Mouse (Mus musculus) adrenal gland, adult (tissue): ENCODE data around the gene Nol8.
A peak's percentile ranks its signal among the peaks of the same experiment; 100 is the strongest.

Source experiments
- DNase-seq, 2 experiments: peaks; one replicate each; pipeline ENCODE4 v3.0.0; 2022 to 2023; ENCODE audit warnings: low spot score in 1 of 2; ENCODE audit not compliant: inconsistent age in 2 of 2

Nol8 gene

GRCm38 (mm10) chr13:49652481-49653179, at the start of gene Nol8, which contains the start of gene Cenpp:
Gene Nol8 (plus strand): TSS chr13:49653078.
Gene Cenpp (minus strand): TSS chr13:49652785.
- peak; percentile 99 to 100 for DNase-seq

- no peak for DNase-seq
Measured at GRCm38 (mm10) chr13:49603603-49604002, 49.3 kb upstream of the Nol8 start.

- no peak for DNase-seq
Measured at GRCm38 (mm10) chr13:49607714-49608113, 45.2 kb upstream of the Nol8 start, which contains the start of gene Ogn. Gene Ogn (plus strand): TSS chr13:49608046.

- no peak for DNase-seq
Measured at GRCm38 (mm10) chr13:49608589-49609322, 44.1 kb upstream of the Nol8 start.

- DNase-seq = no peak
Measured at GRCm38 (mm10) chr13:49617021-49617420, 35.9 kb upstream of the Nol8 start.

- DNase-seq = no peak
Measured at GRCm38 (mm10) chr13:49618365-49618764, 34.5 kb upstream of the Nol8 start.

- peak; percentile 18 to 78 for DNase-seq
Measured at GRCm38 (mm10) chr13:49623216-49623615, 29.7 kb upstream of the Nol8 start.

- no peak for DNase-seq
Measured at GRCm38 (mm10) chr13:49628167-49628566, 24.7 kb upstream of the Nol8 start.

- DNase-seq = no peak
Measured at GRCm38 (mm10) chr13:49629076-49629475, 23.8 kb upstream of the Nol8 start.

- DNase-seq = no peak
Measured at GRCm38 (mm10) chr13:49639965-49640364, 12.9 kb upstream of the Nol8 start.

- DNase-seq = peak; percentile 40 to 73
Measured at GRCm38 (mm10) chr13:49642650-49643049, 10.2 kb upstream of the Nol8 start.

- peak in 1 of 2 experiments; percentile 39 for DNase-seq
Measured at GRCm38 (mm10) chr13:49643669-49644362, 9.1 kb upstream of the Nol8 start.

GRCm38 (mm10) chr13:49644731-49645529, 7.9 kb upstream of the Nol8 start:
- DNase-seq = peak in 1 of 2 experiments; percentile 68

GRCm38 (mm10) chr13:49646019-49646418, 6.9 kb upstream of the Nol8 start:
- no peak for DNase-seq

- no peak for DNase-seq
Measured at GRCm38 (mm10) chr13:49651136-49651535, 1.7 kb upstream of the Nol8 start.

GRCm38 (mm10) chr13:49651781-49652351, 1.0 kb upstream of the Nol8 start:
- no peak for DNase-seq

- no peak for DNase-seq
Measured at GRCm38 (mm10) chr13:49653180-49653541, 283 bp downstream of the Nol8 start.

GRCm38 (mm10) chr13:49677793-49678192, 24.9 kb downstream of the Nol8 start:
- DNase-seq = no peak

GRCm38 (mm10) chr13:49681351-49682232, 28.7 kb downstream of the Nol8 start, which contains the start of gene Iars:
Gene Iars (plus strand): TSS chr13:49682100.
- DNase-seq = peak; percentile 98 to 100
